Mouse (Mus musculus) brain, embryonic 14.5 days (tissue): ENCODE measurements around the gene Rnf40.

Experiments
- CTCF ChIP-seq: fragments of 200-500 bp; IDR thresholded peaks from 2 replicates; pipeline ENCODE4 v1.5.1; 2012; ENCODE audit warnings: inconsistent platforms, mild to moderate bottlenecking, moderate library complexity, borderline replicate concordance; ENCODE audit not compliant: insufficient read depth, insufficient read length; ENCODE audit errors: extremely low read depth
- POLR2A ChIP-seq: fragments of 200-500 bp; IDR thresholded peaks from 2 replicates; pipeline ENCODE4 v1.6.1; 2012; ENCODE audit warnings: mild to moderate bottlenecking, inconsistent platforms, borderline replicate concordance; ENCODE audit not compliant: poor library complexity, insufficient read depth, insufficient read length, severe bottlenecking; ENCODE audit errors: extremely low read depth

GRCm38 (mm10) chr7:127572895-127573471, 15.6 kb upstream of the Rnf40 start, which contains the start of gene Phkg2:
- TF ChIP-seq POLR2A, result peak; percentile 38; the same call in 1 of the 2 replicates
- TF ChIP-seq CTCF, result no peak
